Mouse (Mus musculus) skeletal muscle tissue, adult 2 months (tissue): Measurements from ENCODE around the gene Alkbh2.
A peak's percentile ranks its signal among the peaks of the same experiment; 100 is the strongest.

Experiments used
- DNase-seq: peaks from one replicate; pipeline ENCODE4 v3.0.0-alpha.2; 2012; ENCODE audit warnings: low read depth, low spot score

The Alkbh2 gene

DNA sequence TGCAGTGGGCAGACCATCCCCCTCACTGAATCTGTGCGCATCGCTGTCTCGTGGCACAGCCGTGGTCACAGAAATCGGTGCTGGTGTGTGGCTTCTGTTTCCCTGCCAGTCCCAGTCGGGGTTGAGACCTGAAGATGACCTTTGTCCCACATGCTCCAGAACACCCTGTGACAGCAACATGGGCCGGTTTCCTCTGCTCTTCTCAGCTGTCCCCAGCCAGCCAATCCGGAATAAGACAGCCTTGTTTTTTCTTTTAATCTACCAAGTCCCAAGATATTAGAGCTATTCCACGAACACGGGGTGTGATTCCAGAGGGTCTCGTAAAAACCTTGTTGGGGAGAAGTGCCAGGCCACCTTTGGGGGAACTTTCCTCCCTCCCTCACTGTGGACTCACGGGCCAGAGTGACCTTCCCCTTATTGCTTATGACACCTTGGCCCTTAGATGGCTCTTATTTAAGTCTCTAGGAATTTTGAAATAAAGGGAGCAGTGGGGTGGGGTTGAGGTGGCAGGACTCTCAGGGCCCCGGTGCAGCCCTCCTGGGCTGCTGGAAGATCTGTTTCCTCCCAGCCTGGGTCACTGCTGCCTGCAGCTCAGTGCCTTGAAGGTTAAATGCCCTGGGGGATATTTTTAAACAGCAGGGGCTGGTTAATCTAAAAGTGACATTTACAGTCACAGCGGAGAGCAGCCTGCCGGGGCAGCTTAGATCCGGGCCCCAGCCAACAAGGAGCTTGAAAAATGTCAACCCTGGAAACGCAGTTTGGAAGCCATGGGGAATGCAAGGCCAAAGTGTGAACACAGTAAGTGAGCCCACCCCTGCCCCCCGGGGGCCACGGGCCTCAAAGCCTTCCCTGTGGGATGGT, 18.2 kb upstream of the Alkbh2 start, which contains the start of gene Acacb:
Gene Acacb, plus strand, starts transcription at position 508 of the 861 bp plus-strand sequence.
- DNase-seq = peak; percentile 91

DNA sequence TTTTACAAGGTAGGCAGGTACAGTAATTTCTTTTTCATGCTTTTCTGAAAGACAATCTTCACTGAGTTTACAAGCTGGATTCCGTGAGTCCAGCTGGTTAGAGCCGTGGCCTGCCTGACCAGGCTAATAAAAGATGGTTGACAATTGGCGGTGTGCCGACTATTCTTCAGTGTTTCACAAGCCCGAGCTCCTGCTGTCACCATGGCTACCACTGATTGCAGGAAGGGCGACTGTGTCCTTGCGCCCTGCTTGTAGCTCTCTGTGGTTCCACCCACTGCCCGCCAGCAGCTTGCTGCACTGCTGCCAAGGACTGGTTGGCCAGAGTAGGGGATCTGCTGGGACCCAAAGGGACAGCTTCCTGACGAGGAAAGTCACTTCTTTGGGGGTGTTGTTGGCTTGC, 11.2 kb upstream of the Alkbh2 start:
- DNase-seq = peak; percentile 78

DNA sequence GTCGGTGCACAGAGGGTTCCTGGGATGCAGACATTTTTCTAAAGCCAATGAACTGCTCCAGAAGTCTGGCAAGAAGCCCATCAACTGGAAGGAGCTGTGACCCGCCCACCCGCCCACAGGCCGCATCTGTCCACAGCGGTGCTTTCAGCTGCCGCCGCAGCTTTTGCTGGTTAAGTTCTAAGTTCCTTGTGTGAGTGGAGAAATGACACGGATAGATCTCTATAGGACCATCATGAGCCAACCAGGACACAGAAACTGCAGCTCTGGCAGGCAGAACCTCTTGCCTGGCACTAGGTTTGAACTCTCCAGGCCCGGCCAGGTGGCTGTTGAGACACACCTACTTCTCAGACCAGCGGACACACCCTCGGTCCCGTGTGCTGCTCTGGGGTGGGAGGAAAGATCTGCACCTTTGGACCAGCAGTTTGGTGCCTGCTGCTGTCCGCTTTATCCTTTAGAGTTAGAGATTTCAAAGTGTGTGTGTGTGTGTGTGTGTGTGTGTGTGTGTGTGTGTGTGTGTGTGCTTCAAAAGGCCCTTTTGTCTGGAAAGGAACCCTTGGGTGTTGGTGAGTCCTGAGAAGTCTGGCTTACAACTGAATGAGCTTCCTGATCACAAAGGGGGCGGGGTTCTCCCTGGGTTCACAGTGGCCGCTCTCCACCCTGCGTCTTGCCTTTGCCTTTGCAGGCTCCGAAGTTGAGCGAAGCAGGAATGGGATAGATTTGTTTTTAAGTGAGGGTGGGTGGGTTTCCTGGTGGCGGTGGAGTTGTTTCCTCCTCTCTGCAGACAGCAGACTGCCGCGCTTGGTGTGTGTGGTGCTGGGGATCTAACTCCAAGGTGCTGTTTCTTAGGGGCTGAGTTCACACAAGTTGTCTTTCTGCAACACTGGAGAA, 10.5 kb upstream of the Alkbh2 start:
- DNase-seq = no peak

DNA sequence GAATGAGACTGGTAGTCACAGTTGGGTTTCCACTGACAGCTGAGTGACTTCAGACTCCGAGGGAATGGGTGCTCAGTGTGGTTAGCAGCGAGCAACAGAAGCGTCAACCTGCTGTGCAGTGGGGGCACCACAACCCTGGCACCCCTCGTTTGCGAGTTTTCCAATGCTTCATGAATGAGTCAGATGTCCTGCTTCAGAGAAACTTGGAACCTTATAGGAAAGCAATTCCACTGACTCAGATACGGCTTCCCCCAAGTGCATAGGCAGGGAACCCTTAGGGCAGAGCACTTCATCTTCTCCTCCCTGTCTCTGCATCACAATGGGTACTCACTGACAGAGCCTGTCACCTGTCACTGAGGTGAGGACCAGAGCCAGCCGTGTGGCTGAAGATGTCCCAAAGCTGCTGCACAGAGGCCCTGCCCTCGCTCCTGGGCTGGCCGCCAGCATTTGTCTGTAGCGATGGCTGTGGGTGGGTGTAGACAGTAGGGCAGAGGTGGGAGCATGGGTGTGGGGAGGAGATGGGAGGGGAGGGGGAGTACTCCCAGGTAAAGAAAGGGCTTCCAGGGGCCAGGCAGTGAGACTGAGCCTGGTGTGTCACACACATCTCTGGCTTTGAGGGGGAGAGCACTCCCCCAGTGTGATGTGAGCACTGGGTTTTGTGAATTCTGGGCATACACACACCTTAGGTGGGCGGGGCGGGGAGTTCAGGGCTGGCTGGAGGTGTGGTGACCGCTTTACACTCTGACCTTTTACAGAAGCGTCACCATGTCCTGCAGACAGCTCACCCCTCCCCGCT, 9.7 kb upstream of the Alkbh2 start:
- no peak for DNase-seq

DNA sequence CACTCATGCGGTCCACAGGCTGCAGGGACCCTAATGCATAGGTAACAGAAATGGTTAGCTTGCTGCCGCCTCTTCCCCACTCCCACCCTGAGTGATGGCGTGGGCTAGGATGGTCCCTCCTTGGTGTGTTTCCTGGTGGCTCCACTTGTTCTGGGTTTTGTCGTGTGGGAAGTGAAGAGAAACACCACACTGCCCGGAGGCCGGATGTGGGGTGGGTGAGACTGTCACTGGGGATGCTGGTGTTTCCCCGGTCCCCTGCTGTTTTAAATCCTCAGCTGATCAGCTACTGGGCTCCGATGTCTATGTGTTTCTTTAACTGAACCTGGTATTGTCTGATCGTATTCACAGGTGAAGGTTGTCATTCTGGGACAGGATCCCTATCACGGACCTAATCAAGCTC, 7.5 kb upstream of the Alkbh2 start:
- no peak for DNase-seq

DNA sequence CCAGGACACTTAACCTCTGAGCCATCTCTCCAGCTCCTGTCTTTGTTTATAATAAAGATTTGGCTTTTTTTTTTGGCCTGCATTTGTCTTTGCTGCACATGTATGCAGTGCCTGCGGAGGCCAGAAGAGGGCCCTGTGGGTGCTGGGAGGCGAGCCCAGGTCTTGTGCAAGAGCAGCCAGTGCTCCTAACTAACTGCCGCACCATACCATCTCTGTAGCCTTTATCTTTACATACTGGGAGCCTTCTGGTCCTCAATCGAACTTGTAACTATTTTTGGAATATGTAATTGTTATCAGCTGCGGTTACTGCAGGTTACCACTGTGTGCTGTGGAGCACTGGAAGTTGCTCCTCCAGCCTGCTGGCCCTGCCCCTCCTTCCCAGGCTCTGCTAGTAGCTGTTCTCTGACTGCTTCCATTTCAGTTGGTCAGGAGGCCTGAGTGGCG, 6.1 kb upstream of the Alkbh2 start:
- no peak for DNase-seq

DNA sequence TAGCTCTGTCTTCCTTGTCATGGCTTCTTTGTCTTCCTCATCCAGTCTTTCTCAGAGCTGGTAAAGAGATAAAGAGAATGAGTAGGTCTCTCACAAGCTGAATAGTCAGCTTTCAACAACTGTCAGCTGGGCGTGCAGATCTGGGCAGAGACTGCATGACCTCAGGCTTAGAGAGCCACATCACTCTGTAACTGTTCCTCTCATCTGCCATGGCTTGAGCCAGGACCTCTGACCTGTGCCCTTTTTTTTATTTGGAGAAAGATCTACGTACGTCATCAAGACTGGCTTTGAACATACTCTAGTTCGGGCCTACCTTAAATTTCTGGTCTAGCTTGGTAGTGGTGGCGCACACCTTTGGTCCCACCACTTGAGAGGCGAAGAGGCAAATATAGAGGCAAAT, 4.8 kb upstream of the Alkbh2 start:
- DNase-seq = no peak

DNA sequence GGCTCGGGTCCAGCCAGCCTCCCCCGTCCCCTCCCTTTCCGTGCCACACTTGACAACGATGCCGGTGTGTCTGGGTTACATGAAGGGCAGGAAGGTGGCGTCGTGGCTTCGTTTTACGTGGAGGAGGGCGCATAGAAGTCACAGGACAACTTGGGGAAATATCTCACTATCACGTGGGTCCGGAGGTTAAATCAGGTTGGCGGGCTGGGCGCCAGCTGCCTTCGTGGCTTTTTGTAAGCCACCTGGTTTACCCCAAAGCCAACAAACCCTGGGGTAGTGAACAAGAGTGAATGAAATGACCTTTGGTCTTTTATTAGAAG, 3.5 kb upstream of the Alkbh2 start:
- DNase-seq = peak; percentile 75

DNA sequence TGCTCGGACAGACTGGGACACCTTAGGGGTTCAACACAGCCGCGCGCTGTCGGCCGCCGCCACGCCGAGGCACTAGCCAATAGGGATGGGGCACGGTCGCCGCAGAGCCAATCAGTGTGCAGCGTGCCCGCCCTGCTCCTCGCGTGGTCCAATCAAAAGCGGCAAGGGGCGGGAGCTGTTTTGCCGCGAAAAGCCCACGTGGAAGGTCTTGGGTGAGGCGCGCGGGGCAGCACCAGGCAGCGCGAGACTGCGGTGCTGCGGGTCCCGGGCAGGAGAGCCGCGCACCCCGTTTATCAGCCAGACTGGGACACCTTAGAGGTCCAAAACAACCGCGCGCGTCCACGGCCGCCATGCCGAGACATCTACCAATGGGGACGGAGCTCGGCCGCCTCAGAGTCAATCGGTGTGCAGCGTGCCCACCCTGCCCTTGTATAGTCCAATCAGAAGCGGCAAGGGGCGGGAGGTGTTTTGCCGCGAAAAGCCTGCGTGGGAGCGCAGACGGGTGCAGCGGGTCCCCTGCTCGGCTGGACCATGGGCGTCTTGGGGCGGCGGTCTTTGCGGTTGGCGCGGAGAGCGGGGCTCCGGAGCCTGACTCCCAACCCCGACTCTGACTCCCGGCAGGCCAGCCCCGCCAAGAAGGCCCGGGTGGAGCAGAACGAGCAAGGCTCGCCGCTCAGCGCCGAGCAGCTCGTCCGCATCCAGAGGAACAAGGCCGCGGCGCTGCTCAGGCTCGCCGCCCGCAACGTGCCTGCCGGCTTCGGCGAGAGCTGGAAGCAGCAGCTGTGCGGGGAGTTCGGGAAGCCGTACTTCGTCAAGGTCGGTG, 2.9 kb upstream of the Alkbh2 start:
- peak; percentile 85 for DNase-seq

DNA sequence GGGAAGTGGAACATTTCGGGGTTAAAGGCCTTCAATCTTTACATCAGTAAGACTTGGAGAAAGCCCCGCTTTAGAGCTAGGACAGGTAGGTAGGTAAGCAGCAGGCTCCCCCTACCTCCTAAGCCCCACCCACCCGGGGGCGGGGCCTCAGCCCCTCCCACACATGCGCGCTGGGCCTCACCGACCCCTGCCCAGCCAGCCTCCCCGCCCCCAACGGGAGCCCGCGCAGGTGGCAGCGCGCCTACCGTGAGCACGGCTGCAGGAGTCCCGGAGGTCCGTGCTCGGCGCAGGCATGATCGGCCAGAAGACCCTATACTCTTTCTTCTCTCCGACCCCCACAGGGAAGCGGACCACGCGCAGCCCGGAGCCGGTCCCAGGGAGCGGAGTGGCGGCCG, 2.2 kb upstream of the Alkbh2 start, which contains the start of gene Ung:
Gene Ung, plus strand, starts transcription at position 176 of the 395 bp plus-strand sequence.
- DNase-seq = no peak

DNA sequence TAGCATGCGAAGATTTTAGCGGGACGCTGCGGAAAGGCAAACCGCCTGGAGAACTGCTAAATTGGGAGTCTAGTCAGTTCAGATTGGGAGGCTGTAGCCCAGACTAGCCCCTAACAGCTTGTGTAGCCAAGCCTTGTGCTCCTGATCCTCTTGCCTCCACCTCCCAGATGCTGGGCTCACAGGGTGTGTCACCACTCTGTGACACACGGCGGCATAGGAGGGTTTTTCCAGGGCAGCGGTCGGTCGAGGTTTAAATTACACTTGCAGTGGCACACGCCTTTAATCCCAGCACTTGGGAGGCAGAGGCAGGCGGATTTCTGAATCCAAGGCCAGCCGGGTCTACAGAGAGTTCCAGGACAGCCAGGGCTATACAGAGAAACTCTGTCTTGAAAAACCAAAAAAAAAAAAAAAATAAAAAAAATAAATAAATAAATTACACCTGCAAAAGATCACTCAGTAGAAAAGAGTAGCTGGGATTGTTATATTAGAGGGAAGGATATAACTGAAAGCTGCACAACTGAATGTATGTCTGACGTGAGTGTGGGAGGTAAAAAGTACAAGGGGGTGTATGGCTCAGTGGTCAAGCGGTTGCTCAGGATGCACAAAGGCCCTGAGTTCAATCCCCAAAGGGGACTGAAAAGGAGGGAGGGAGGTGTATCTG, 1.7 kb upstream of the Alkbh2 start:
- no peak for DNase-seq

DNA sequence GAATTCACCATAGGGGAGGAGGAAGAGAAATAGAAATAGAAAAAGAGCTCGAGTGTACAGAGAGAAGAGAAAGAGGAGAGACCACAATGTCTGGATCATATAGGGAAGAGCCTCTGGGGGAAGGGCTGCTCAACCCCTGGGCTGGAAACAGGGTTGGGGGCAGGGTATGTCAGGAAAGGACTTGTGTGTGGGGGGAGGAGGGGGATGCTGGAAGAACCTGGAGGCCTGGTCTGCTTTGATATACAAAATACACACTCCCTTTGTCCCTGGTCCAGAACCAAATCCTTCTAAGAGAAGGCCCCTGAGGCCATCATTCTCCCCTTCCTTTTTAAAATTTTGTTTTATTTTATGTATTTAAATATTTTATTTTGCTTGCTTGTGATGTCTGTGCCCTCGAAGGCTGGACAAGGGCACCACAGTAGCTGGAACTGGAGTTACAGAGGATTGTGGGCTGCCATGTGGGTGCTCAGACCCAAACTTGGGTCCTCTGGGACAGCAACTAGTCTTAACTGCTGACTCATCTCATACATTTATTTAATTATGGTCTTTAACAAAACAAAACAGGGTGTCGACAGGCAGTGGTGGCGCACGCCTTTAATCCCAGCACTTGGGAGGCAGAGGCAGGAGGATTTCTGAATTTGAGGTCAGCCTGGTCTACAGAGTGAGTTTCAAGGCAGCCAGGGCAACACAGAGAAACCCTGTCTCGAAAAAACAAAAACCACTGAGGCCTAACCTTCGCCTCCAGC, 1.3 kb downstream of the Alkbh2 start:
- no peak for DNase-seq

DNA sequence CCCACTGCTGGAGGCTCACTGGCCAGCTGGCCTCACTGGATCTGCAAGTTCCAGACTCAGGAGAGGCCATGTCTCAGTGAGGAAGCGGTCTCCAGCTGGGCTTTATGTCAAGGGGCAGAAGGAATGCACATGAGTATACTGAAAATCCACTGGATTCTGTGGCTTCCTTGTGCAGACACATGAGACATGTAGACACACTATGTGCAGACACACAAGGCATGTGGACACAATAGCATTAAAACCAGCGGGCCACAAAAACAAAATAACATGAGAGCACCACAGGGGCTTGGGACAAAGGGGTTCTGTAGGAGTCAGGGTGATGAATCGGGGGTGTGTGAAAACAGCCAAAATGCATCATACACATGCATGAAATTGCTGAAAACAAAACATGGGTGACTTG, 2.0 kb downstream of the Alkbh2 start:
- DNase-seq = no peak

DNA sequence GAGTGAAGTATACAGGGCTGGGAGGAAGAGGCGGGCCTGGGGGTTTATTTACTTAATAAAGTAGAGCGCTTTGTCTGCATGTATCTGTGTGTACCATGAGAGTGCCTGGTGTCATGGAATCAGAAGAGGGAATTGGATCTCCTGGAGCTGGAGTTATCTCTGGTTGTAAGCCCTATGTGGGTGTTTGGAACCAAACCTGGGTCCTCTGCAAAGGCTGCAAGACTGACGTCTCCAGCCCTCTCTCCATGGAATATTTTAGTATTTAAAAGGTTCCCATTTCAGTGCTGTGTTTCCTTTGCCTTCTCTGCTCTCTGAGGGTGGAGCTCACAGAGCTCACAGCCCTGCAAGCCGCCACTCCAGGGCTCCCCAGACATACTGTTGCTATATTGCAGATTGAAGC, 8.2 kb downstream of the Alkbh2 start:
- DNase-seq = no peak

DNA sequence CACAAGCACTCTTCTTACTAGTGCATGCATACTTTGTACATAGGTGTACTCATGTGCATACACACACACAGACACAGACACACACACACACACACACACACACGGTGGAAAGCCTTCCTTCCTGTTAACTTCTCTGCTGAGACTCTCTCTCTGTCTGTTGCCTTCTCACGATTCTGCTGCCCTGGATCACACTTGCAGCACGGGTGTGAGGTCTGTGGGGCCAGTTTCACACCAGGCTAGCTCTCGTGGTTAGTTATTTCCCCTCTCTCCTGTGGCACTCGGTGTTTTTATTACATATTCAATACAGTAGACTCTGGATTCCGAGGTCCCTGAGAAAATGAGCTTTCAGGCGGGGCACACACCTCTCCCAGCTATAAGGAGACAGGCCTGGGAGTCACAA, 11.4 kb downstream of the Alkbh2 start:
- DNase-seq = no peak

DNA sequence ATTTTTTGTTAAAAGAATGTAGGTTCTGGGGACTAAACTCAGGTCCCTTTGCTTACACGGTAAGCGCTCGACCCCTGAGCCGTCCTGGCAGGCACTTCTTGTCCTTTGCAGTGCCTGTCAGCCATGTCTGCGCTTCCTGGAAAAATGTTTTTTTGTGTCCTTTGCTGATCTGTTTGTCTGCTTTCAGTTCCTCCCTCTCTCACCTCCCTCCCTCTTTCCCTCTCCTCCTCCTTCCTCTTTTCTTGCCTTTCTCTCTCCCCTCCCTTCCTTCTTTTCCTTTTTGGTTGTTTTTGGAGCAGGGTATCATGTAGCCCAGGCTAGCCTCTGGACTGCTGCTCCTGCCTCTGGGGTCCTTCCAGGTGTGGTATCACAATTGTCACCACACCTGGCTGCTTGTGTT, 13.0 kb downstream of the Alkbh2 start:
- DNase-seq = no peak

DNA sequence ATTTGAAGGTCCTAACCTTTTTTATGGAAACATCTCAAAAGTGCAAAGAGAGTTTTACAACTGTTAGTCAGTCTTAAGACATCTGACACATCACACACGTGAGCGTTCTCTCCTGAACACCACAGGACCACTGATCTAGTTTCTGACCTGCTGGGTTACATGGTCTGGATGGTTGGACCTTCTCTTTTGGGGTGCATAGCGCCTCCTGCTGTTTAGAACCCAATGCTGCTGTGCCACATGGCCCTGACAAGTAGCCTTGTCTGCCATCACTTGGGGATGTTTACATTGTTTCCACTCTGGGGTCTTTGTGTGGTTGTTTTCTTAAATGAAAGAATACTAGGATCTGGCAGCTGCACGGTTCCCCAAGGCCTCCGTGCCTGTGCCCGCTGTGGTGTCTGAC, 14.7 kb downstream of the Alkbh2 start:
- no peak for DNase-seq

DNA sequence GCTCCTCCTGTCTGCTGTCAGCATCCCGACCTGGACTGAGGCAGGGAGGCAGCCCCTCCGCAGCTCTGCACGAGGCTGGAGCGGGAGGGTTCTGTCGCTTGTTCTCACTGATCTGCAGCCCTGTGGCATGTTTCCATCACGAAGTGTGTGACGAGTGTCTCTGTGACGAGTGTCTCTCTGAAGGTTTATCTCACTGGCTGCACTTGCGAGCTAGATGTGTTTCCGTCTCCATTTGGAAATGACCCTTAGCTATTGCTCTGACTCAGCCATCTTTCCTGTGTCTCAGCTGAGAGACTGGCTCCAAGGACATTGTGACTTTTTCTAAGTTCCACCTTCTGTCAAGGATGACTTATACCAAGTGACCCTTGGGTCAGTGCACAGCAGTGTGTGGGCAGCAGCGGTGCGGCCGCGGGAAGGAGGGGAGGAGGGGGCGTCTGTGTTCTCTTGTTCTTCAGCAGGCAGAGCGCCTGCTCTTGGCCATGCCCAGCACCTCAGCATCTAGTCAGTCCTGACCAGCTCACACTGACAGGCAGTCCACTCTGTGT, 21.6 kb downstream of the Alkbh2 start:
- DNase-seq = no peak

DNA sequence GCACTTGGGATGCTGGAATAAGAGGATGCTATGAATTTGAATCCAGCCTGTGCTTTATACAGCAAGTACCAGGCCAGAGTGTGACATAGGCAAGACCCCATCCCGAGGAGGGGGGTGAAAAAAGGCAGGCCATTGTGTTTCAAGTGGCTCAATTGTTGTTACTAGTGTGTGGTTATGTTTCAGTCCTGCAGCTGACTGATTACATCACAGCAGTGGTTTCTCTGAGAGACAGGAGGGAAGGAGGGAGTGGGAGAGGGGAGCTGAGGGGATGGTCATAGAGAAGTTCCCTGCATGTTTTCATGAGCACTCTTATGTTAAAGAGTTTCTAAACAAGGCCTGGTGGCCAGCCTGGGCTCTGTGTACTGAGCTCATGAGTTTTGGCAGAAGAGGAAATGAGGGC, 25.2 kb downstream of the Alkbh2 start:
- DNase-seq = no peak
